Comparison of ENCODE assay signal across 9 mouse cellular contexts in the genomic region with DNA sequence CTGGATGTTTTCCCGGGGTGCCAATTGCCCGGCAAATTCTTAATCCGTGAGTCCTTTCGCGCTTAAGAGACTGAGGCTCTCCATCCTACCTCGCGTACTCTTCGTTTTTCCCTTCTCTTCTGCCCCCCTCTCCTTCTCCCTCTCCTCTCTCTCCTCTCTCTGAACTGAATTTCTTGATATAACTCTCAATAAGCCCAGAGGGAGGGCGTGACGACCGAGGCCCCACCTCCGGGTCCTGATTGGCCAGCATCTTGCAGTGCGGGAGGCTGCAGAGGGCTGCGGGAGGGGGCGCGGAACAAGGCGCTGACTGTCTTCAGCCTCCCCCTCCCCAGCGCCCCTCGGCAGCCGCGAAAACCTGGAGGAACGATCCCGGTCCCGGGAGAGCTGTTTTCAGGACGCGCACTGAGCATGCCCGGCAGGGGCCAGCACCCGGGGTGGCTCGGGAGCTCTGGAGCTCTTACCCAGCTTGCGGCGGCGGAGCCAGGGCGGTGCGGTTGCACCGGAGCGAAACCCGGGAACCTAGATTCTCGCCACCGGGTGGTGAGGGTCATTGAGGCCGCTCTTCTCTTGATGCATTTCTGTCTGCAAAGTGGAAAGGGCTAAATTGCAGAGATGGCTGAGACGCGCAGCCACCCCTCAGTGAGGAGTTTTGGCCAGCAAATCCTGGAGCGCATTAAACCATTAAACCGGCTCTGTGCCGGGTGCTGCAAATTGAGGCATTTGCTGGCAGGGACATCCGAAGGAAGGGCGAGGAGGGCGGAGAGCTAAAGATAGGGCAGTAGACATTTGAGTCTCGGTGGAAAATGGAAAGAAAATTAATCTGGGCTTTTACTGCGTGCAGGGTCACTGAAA. TPM values are rescaled to one million over a fixed set of nuclear protein-coding genes. Genes with fewer than 3 reads are reported as not detected.
DNase-seq lines count a peak whose midpoint lies in the region; ATAC-seq and TF ChIP-seq lines count a peak whose summit lies in the region.
"Had no signal": no experiment of that assay in that cellular context is flagged by ENCODE, and none has a peak within 500 bp of the region (broad histone marks: within the 10 kb centered on the region; RNA-seq: fewer than 3 reads in every experiment).

A gene (minus strand): TSS at position 161 of the 852 bp plus-strand sequence.

- DNase-seq in 3134 (ENCODE audit: extremely low read depth, insufficient read length, low spot score), result peak; percentile 88
- DNase-seq in forebrain, embryonic 14.5 days (ENCODE audit: low spot score), result peak; percentile 98
- DNase-seq in heart, postnatal 0 days (ENCODE audit: low spot score), result peak; percentile 59
- peak; percentile 54 to 61 for DNase-seq in kidney, postnatal 36 days
- peak; percentile 2 for DNase-seq in liver, embryonic 13.5 days
- DNase-seq in thymus, postnatal 25 days, result peak; percentile 14

- WGBS in forebrain, embryonic 14.5 days, result under 1% methylated on average over 50 of the region's 50 CpGs
- under 1% methylated on average over 50 of the region's 50 CpGs for WGBS in heart, postnatal 0 days
- WGBS in liver, embryonic 13.5 days (ENCODE audit: insufficient replicate concordance), result 1% methylated on average over 50 of the region's 50 CpGs
- under 1% methylated on average over 50 of the region's 50 CpGs for WGBS in neural tube, embryonic 15.5 days

- H3K27ac ChIP-seq in forebrain, embryonic 14.5 days (ENCODE audit: low read depth, low read length), result peak within 1 kb of the TSS; percentile 77
- no peak within 1 kb of the TSS for H3K27ac ChIP-seq in heart, postnatal 0 days (ENCODE audit: low read depth)
- H3K27ac ChIP-seq in liver, embryonic 13.5 days, result no peak within 1 kb of the TSS
- H3K27ac ChIP-seq in neural tube, embryonic 15.5 days (replicated peaks), result peak within 1 kb of the TSS; percentile 93

- no peak for TF ChIP-seq EP300 in heart, postnatal 0 days (IDR thresholded peaks at IDR 0.05; ENCODE audit: low read depth)

- H3K9me3 ChIP-seq in forebrain, embryonic 14.5 days (replicated peaks; ENCODE audit: control insufficient read depth, low read length), result no peaks in the 10 kb centered on the region
- H3K9me3 ChIP-seq in heart, postnatal 0 days (replicated peaks; ENCODE audit: control insufficient read depth, low read length), result no peaks in the 10 kb centered on the region
- no peaks in the 10 kb centered on the region for H3K9me3 ChIP-seq in liver, embryonic 13.5 days (replicated peaks)
- H3K9me3 ChIP-seq in neural tube, embryonic 15.5 days (replicated peaks), result no peaks in the 10 kb centered on the region

- peak; percentile 24; the same call in 1 of the 2 replicates for TF ChIP-seq CTCF in heart, postnatal 0 days (IDR thresholded peaks at IDR 0.05; ENCODE audit: low read depth)

- no peaks in the 10 kb centered on the region for H3K27me3 ChIP-seq in forebrain, embryonic 14.5 days (replicated peaks; ENCODE audit: control insufficient read depth, insufficient read depth, low read length)
- H3K27me3 ChIP-seq in heart, postnatal 0 days (ENCODE audit: control insufficient read depth, insufficient read depth, low read length), result 0 out of 2 replicates have a peak, but pooled peaks cover 8% of the 10 kb centered on the region
- peaks cover 26% of the 10 kb centered on the region for H3K27me3 ChIP-seq in liver, embryonic 13.5 days
- H3K27me3 ChIP-seq in neural tube, embryonic 15.5 days (replicated peaks), result no peaks in the 10 kb centered on the region

- peaks cover 9% of the 10 kb centered on the region for H3K4me1 ChIP-seq in forebrain, embryonic 14.5 days (ENCODE audit: control insufficient read depth, insufficient read depth, low read length)
- H3K4me1 ChIP-seq in heart, postnatal 0 days (ENCODE audit: control insufficient read depth, insufficient read depth), result peaks cover 9% of the 10 kb centered on the region; the same call in 1 of the 2 replicates
- no peaks in the 10 kb centered on the region for H3K4me1 ChIP-seq in liver, embryonic 13.5 days (replicated peaks)
- H3K4me1 ChIP-seq in neural tube, embryonic 15.5 days, result peaks cover 30% of the 10 kb centered on the region

- H3K4me2 ChIP-seq in forebrain, embryonic 14.5 days (ENCODE audit: low read length), result peak within 1 kb of the TSS; percentile 83
- H3K4me2 ChIP-seq in heart, postnatal 0 days (ENCODE audit: low read depth, low read length), result peak within 1 kb of the TSS; percentile 75
- peak within 1 kb of the TSS; percentile 59 for H3K4me2 ChIP-seq in liver, embryonic 13.5 days
- peak within 1 kb of the TSS; percentile 78 for H3K4me2 ChIP-seq in neural tube, embryonic 15.5 days

- H3K4me3 ChIP-seq in forebrain, embryonic 14.5 days (ENCODE audit: low read depth, low read length), result peak within 1 kb of the TSS; percentile 53
- peak within 1 kb of the TSS; percentile 56 for H3K4me3 ChIP-seq in heart, postnatal 0 days (ENCODE audit: low read depth, low read length)
- H3K4me3 ChIP-seq in liver, embryonic 13.5 days (replicated peaks), result peak within 1 kb of the TSS; percentile 40
- peak within 1 kb of the TSS; percentile 69 for H3K4me3 ChIP-seq in neural tube, embryonic 15.5 days (replicated peaks)

- H3K36me3 ChIP-seq in forebrain, embryonic 14.5 days (ENCODE audit: control insufficient read depth, insufficient read depth, low read length), result peaks cover 6% of the 10 kb centered on the region; the same call in 1 of the 2 replicates
- H3K36me3 ChIP-seq in heart, postnatal 0 days (replicated peaks; ENCODE audit: control insufficient read depth, insufficient read depth, low read length), result no peaks in the 10 kb centered on the region
- no peaks in the 10 kb centered on the region for H3K36me3 ChIP-seq in liver, embryonic 13.5 days
- H3K36me3 ChIP-seq in neural tube, embryonic 15.5 days, result peaks cover 4% of the 10 kb centered on the region; the same call in 1 of the 2 replicates

- ATAC-seq in cerebellum, adult (ENCODE audit: insufficient number of reproducible peaks, low FRiP score, low TSS enrichment), result peak; percentile 86
- peak; percentile 98 for ATAC-seq in forebrain, embryonic 14.5 days
- ATAC-seq in heart, postnatal 0 days (ENCODE audit: insufficient read depth, low read depth), result peak; percentile 94
- ATAC-seq in liver, embryonic 13.5 days (ENCODE audit: low read depth), result peak; percentile 71
- ATAC-seq in neural tube, embryonic 15.5 days (ENCODE audit: low FRiP score), result peak; percentile 97

- H3K9ac ChIP-seq in forebrain, embryonic 14.5 days (ENCODE audit: low read length), result peak within 1 kb of the TSS; percentile 71
- peak within 1 kb of the TSS; percentile 35 for H3K9ac ChIP-seq in heart, postnatal 0 days (replicated peaks; ENCODE audit: low read depth, low read length)
- H3K9ac ChIP-seq in liver, embryonic 13.5 days, result no peak within 1 kb of the TSS
- peak within 1 kb of the TSS; percentile 70 for H3K9ac ChIP-seq in neural tube, embryonic 15.5 days (replicated peaks)

RNA-seq across cellular contexts. Expression of the gene that starts here (rescaled TPM):
- 52.3 and 63.9 TPM in 2 replicates for polyA plus RNA-seq in forebrain, embryonic 14.5 days (2014; fragmentation: Nextera tagmentation; extraction: Ambion mirVana)
- 0.88 and 2.7 TPM in 2 replicates for total RNA-seq in heart, postnatal 0 days (2014; rRNA removed; ENCODE audit: low replicate concordance)
- 2.6 and 2.9 TPM in 2 replicates for polyA plus RNA-seq in heart, postnatal 0 days (2015; fragmentation: Nextera tagmentation; extraction: Ambion mirVana)
- polyA plus RNA-seq in liver, embryonic 13.5 days (2015; fragmentation: Nextera tagmentation; extraction: Ambion mirVana), result 0.71 and 0.80 TPM in 2 replicates
- polyA plus RNA-seq in neural tube, embryonic 15.5 days (2015; fragmentation: Nextera tagmentation; extraction: Ambion mirVana), result 151 and 192 TPM in 2 replicates
- polyA plus RNA-seq: C2C12 had no signal

Comparison
In these comparisons a context has a peak if more than half of its experiments do, and no peak if none do; other contexts are left out.
1. RNA of the gene that starts here (polyA plus RNA-seq): 151 to 192 TPM in neural tube, embryonic 15.5 days and 52.3 to 63.9 TPM in forebrain, embryonic 14.5 days; 2.6 to 2.9 TPM in heart, postnatal 0 days and 0.71 to 0.80 TPM in liver, embryonic 13.5 days; every median in the first group is over 10 times any median in the second.
2. Peak in DNase-seq, ATAC-seq, H3K4me3 ChIP-seq and H3K4me2 ChIP-seq in liver, embryonic 13.5 days; RNA of the gene not detected or under 1 TPM.
3. DNase-seq: peak in every context shown above with its lines; median percentile 98 in forebrain, embryonic 14.5 days; 88 in 3134; 59 in heart, postnatal 0 days; 58 in kidney, postnatal 36 days; 14 in thymus, postnatal 25 days; 2 in liver, embryonic 13.5 days.
4. H3K27ac ChIP-seq: peak in forebrain, embryonic 14.5 days (single experiment) and neural tube, embryonic 15.5 days (single experiment); none in heart, postnatal 0 days (single experiment) and liver, embryonic 13.5 days (single experiment).
5. Peak in every context shown above with its lines, with median percentiles within 50 percentile points of each other: ATAC-seq, H3K4me2 ChIP-seq and H3K4me3 ChIP-seq.